Mouse (Mus musculus): ENCODE measurements around the gene Gm49366.

DNA sequence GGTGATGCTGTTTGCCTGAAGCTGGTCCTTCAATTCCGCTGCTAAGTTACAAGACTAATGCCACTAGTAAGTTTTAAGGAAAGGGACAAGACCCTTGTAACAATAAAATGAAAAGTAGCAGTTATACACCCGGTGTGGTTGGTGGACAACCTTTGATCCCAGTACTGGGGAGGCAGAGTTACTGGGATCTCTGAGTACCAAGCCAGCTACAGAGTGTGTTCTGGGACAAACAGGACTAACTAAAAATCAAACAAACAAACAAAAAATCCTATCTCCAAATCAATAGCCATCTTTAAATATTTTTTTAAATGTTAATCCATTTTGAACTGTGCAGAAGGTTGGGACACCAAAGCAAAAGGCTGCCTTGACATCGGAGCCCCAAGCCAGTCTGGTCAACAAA is 28.5 kb upstream of the Gm49366 start:
- TF ChIP-seq CTCF (IDR thresholded peaks at IDR 0.05; ENCODE audit: low read depth): no peak
- TF ChIP-seq EP300 (optimal IDR thresholded peaks at IDR 0.05): no peak
